Mouse (Mus musculus) neural tube, embryonic 15.5 days (tissue): ENCODE data around the gene Brd2. TPM values are rescaled to one million over a fixed set of nuclear protein-coding genes. Genes with fewer than 3 reads are reported as not detected.
A peak's percentile ranks its signal among the peaks of the same experiment; 100 is the strongest.

Experiments
- ATAC-seq: fragments of 200-750 bp; cut with Nextera tagmentation; 2 replicates; pipeline ENCODE4 v1.8.0; 2017; ENCODE audit warnings: mild to moderate bottlenecking, moderate TSS enrichment, moderate library complexity; ENCODE audit not compliant: low FRiP score
- H3K27ac ChIP-seq: fragments of 300-500 bp; sonication (generic); replicated peaks from 2 replicates; pipeline ENCODE4 v1.5.1; 2015; ENCODE audit warnings: mild to moderate bottlenecking, inconsistent platforms
- H3K27me3 ChIP-seq: fragments of 300-500 bp; sonication (generic); replicated peaks from 2 replicates; pipeline ENCODE4 v1.6.1; 2015; ENCODE audit warnings: inconsistent platforms
- H3K36me3 ChIP-seq: fragments of 300-500 bp; sonication (generic); 2 replicates; pipeline ENCODE4 v1.6.1; 2015; ENCODE audit warnings: inconsistent platforms
- H3K4me1 ChIP-seq: fragments of 300-500 bp; sonication (generic); 2 replicates; pipeline ENCODE4 v1.6.1; 2015; ENCODE audit warnings: inconsistent platforms
- H3K4me2 ChIP-seq: fragments of 300-500 bp; sonication (generic); 2 replicates; pipeline ENCODE4 v1.6.1; 2015; ENCODE audit warnings: inconsistent platforms, mild to moderate bottlenecking, moderate library complexity
- H3K4me3 ChIP-seq: fragments of 300-500 bp; sonication (generic); replicated peaks from 2 replicates; pipeline ENCODE4 v1.5.1; 2015; ENCODE audit warnings: mild to moderate bottlenecking, inconsistent platforms
- H3K9ac ChIP-seq: fragments of 300-500 bp; sonication (generic); replicated peaks from 2 replicates; pipeline ENCODE4 v1.6.1; 2015; ENCODE audit warnings: mild to moderate bottlenecking, inconsistent platforms
- H3K9me3 ChIP-seq: fragments of 300-500 bp; sonication (generic); replicated peaks from 2 replicates; pipeline ENCODE4 v1.6.1; 2016; ENCODE audit warnings: inconsistent platforms
- WGBS: fragments of 180-500 bp; shearing (Covaris S2); methylation state at CpG from one replicate; pipeline ENCODE4 v1.1.7; 2015; ENCODE audit warnings: mixed read lengths; 5-methylcytosine and 5-hydroxymethylcytosine counted together
- polyA plus RNA-seq: library from polyadenylated mRNA; unstranded; fragments of >200 nt; fragmentation: Nextera tagmentation; extraction: Ambion mirVana; gene quantifications from 2 replicates; pipeline ENCODE4 v1.2.1, GENCODE M21; 2015

Gene Brd2
- polyA plus RNA-seq, 1 experiment from 2014 or later: 115 TPM

GRCm38 (mm10) chr17:34109038-34109805 is 13.2 kb downstream of the Brd2 start:
- no peak for ATAC-seq
- no peaks in the 10 kb centered on the region for H3K27me3 ChIP-seq
- 0 out of 2 replicates have a peak, but pooled peaks cover 2% of the 10 kb centered on the region for H3K4me1 ChIP-seq
- H3K36me3 ChIP-seq: peaks cover 53% of the 10 kb centered on the region
- 77% methylated on average over 14 of the region's 14 CpGs for WGBS
- H3K9ac ChIP-seq: no peak overlapping the region
- H3K4me3 ChIP-seq: no peak overlapping the region
- 0 out of 2 replicates have a peak overlapping the region, but pooled peaks have one; percentile 28 for H3K27ac ChIP-seq
- H3K4me2 ChIP-seq: no peak overlapping the region
- H3K9me3 ChIP-seq: no peaks in the 10 kb centered on the region

GRCm38 (mm10) chr17:34108460-34108859 is 14.0 kb downstream of the Brd2 start:
- Histone ChIP-seq H3K4me3 (no peak overlapping the region), H3K4me2 (no peak overlapping the region), H3K27me3 (no peaks in the 10 kb centered on the region), H3K27ac (no peak overlapping the region), H3K9ac (no peak overlapping the region), H3K9me3 (no peaks in the 10 kb centered on the region), H3K36me3 (peaks cover 45% of the 10 kb centered on the region), H3K4me1 (0 out of 2 replicates have a peak, but pooled peaks cover 2% of the 10 kb centered on the region)
- 75% methylated on average over 5 of the region's 6 CpGs for WGBS
- no peak for ATAC-seq

DNA sequence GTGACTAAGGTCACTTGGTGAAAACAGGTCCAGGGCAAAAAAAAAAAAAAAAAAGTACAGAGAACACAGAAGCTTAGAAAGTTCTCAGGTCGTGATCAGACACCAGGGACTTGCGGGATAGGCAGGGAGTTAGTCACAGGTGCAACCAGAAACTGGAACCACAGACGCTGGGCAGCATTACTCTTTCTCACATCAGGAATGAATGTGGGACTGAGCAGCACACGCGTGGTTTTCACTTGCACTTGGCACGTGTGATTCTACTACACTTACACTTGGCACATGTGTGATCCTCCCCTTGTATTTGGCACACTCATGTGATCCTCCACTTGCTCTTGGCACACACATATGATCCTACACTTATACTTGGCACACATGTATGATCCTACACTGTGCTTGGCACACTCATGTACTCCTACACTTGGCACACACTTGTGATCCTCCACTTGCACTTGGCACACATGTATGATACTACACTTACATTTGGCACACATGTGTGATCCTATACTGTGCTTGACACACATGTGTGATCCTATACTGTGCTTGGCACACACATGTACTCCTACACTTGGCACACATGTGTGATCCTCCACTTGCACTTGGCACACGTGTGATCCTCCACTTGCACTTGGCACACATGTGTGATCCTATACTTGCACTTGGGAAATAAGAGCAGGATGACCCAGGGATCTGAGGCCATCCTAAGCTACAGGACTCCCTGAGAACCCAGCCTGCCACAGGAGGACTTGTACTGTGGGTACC is 15.1 kb downstream of the Brd2 start:
- no peaks in the 10 kb centered on the region for H3K9me3 ChIP-seq
- H3K27ac ChIP-seq: no peak overlapping the region
- H3K4me2 ChIP-seq: no peak overlapping the region
- H3K9ac ChIP-seq: no peak overlapping the region
- no peaks in the 10 kb centered on the region for H3K4me1 ChIP-seq
- H3K4me3 ChIP-seq: no peak overlapping the region
- H3K36me3 ChIP-seq: peaks cover 33% of the 10 kb centered on the region
- no peaks in the 10 kb centered on the region for H3K27me3 ChIP-seq
- WGBS: 88% methylated on average over 7 of the region's 7 CpGs
- ATAC-seq: no peak

GRCm38 (mm10) chr17:34106555-34106954 is 15.9 kb downstream of the Brd2 start:
- H3K4me2 ChIP-seq: no peak overlapping the region

DNA sequence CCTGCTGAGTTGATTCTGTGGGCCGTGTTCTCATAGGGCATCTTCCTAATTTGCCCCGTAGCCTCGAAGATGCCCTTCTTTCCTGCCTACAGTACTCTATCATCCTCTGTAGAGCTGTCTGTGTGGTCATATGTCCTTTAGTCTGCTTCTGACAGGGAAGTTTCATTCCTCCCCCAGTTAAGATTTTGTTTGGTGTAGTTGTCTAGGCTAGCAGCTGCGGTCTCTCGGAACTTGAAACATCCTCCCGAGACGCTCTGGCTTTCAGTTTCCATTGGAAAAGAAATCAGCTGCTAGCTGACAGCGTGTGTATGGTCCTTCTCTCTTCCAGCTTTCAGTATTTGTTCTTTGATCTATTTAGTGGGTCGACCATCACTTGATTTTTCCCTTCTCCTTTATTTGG is 17.6 kb downstream of the Brd2 start:
- Histone ChIP-seq H3K27ac (no peak overlapping the region), H3K4me3 (no peak overlapping the region), H3K27me3 (no peaks in the 10 kb centered on the region), H3K4me2 (no peak overlapping the region), H3K9ac (no peak overlapping the region), H3K4me1 (peaks cover 3% of the 10 kb centered on the region), H3K36me3 (peaks cover 8% of the 10 kb centered on the region; the same call in 1 of the 2 replicates), H3K9me3 (no peaks in the 10 kb centered on the region)
- ATAC-seq: no peak
- WGBS: 87% methylated on average over 9 of the region's 9 CpGs

More at GRCm38 (mm10) chr17:34106555-34106954, 15.9 kb downstream of the Brd2 start:
- H3K27ac ChIP-seq: no peak overlapping the region
- WGBS: 90% methylated on average over 7 of the region's 7 CpGs
- H3K4me1 ChIP-seq: peaks cover 2% of the 10 kb centered on the region
- no peak overlapping the region for H3K4me3 ChIP-seq
- H3K9ac ChIP-seq: no peak overlapping the region
- H3K9me3 ChIP-seq: no peaks in the 10 kb centered on the region
- peaks cover 26% of the 10 kb centered on the region for H3K36me3 ChIP-seq
- H3K27me3 ChIP-seq: no peaks in the 10 kb centered on the region
- no peak for ATAC-seq

DNA sequence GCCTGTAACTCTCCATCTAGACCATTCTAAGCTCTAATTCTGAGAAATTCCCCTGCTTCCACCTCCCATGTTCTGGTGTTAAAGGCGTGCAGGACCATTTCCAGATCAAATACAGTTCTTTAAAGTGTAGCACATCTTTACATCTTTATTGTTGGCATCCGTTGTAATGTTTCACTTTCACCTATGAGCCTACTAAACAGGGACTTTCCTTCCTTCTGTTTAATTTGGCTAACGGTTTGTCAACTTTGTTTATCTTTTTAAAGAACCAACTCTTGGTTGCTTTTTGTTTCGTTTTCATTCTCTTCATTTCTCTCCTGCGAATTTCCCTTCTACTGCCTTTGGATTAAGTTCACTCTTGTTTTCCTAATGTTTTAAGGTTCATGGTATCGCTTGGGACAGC is 19.6 kb downstream of the Brd2 start:
- 87% methylated on average over 6 of the region's 6 CpGs for whole genome bisulfite sequencing
- ATAC-seq: no peak
- Histone ChIP-seq H3K36me3 (no peaks in the 10 kb centered on the region), H3K4me1 (peaks cover 3% of the 10 kb centered on the region), H3K4me3 (no peak overlapping the region), H3K9me3 (no peaks in the 10 kb centered on the region), H3K9ac (no peak overlapping the region), H3K27me3 (no peaks in the 10 kb centered on the region), H3K4me2 (no peak overlapping the region), H3K27ac (no peak overlapping the region)

DNA sequence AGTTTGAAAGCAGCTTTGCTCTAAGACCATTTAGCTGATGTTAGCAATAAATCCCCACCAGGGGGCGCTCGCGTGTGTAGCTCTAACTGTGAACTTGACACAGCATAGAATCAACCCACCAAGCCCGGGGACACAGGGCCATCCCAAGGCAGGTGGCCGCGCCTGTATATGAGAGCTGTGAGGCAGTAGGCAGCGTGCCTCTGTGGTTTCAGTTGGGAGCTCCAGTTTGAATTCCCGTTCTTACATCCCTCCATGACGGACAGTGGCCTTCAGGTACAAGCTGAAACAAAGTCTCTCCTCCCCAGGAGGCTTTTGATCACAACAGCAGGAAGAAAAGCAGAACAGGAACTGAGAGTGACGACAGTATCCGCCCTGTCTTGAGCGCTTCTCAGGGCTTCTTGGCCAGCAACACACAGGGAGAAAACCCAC is 20.8 kb downstream of the Brd2 start:
- ATAC-seq: peak; percentile 72; the same call in 1 of the 2 replicates
- Histone ChIP-seq H3K4me2 (peak overlapping the region; percentile 44), H3K4me1 (peaks cover 3% of the 10 kb centered on the region), H3K4me3 (0 out of 2 replicates have a peak overlapping the region, but pooled peaks have one; percentile 15), H3K27ac (no peak overlapping the region), H3K9me3 (no peaks in the 10 kb centered on the region), H3K9ac (no peak overlapping the region), H3K36me3 (no peaks in the 10 kb centered on the region), H3K27me3 (no peaks in the 10 kb centered on the region)
- WGBS: 5% methylated on average over 12 of the region's 12 CpGs

DNA sequence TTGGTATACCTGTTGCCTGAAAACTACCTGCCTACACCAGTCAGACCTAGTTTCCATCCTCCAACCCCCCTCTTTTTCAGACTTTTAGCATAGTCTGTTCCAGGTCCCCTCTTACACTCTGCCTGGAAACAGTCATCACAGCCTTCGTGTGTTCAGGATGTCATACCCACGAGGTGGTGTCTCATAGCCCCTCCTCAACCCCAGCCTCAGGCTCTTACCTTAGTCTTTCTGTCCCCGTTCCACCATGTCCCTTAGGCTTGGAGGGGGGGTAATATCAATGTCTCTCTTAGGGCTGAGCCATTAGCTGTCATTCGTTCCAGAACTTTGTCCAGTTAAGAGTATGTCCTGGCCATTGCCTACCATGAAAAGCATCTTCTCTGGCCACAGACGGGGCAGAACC is 21.2 kb downstream of the Brd2 start:
- H3K27me3 ChIP-seq: no peaks in the 10 kb centered on the region
- no peaks in the 10 kb centered on the region for H3K9me3 ChIP-seq
- no peak overlapping the region for H3K4me3 ChIP-seq
- 31% methylated on average over 5 of the region's 5 CpGs for WGBS
- peak; percentile 14; the same call in 1 of the 2 replicates for ATAC-seq
- H3K4me1 ChIP-seq: peaks cover 3% of the 10 kb centered on the region
- no peak overlapping the region for H3K9ac ChIP-seq
- no peak overlapping the region for H3K4me2 ChIP-seq
- no peaks in the 10 kb centered on the region for H3K36me3 ChIP-seq
- H3K27ac ChIP-seq: no peak overlapping the region

- Histone ChIP-seq H3K27me3 (no peaks in the 10 kb centered on the region), H3K36me3 (no peaks in the 10 kb centered on the region), H3K4me1 (peaks cover 3% of the 10 kb centered on the region), H3K4me2 (no peak overlapping the region), H3K27ac (no peak overlapping the region), H3K9ac (no peak overlapping the region), H3K4me3 (no peak overlapping the region), H3K9me3 (no peaks in the 10 kb centered on the region)
- ATAC-seq: no peak
- WGBS: 44% methylated on average over 5 of the region's 5 CpGs
Observed at GRCm38 (mm10) chr17:34099531-34099930, 22.9 kb downstream of the Brd2 start.

DNA sequence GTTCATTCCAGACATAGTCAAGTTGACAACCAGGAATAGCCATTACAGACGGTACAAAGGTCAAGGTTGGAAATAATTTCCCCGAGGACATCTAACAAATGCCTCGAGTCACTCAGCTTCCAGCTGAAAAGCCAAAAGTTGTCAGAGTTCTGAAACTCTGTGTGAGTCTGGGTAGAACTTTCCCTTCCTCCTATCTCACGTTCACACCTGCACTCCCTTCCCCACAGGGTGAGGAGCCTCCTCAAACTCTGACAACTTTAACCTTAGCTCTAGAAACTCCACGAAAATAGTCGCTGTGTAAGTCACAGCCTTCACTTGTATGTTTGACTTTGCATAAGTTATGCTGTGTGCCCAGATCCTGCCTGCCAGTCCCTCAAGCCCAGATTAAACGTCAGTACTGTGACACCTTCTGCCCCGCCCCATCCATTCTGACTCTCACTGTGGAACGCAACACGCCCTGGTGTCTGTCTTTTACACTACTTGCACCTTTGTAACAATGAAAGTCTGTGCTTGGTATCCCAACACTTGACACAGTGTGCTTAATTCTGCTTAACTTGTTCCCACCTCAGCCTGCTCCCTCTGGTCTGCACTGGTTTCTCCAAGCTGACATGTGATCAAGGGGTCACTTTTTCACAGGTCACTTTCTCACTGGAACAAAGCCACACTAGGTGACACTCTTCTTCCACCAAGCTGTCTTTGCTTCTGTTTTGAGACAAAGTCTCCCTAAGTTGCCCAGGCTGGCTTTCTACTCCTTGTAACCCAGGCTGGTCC is 23.5 kb downstream of the Brd2 start:
- ATAC-seq: no peak
- no peaks in the 10 kb centered on the region for H3K9me3 ChIP-seq
- 63% methylated on average over 10 of the region's 10 CpGs for WGBS
- H3K27me3 ChIP-seq: no peaks in the 10 kb centered on the region
- H3K9ac ChIP-seq: no peak overlapping the region
- no peak overlapping the region for H3K27ac ChIP-seq
- no peaks in the 10 kb centered on the region for H3K36me3 ChIP-seq
- no peak overlapping the region for H3K4me3 ChIP-seq
- H3K4me2 ChIP-seq: no peak overlapping the region
- H3K4me1 ChIP-seq: peaks cover 3% of the 10 kb centered on the region

GRCm38 (mm10) chr17:34097272-34097671 is 25.2 kb downstream of the Brd2 start:
- Histone ChIP-seq H3K9ac (no peak overlapping the region), H3K36me3 (no peaks in the 10 kb centered on the region), H3K27me3 (no peaks in the 10 kb centered on the region), H3K4me1 (peaks cover 3% of the 10 kb centered on the region), H3K9me3 (no peaks in the 10 kb centered on the region), H3K4me3 (no peak overlapping the region), H3K27ac (no peak overlapping the region), H3K4me2 (no peak overlapping the region)
- 68% methylated on average over 5 of the region's 5 CpGs for WGBS
- ATAC-seq: no peak
